Mouse (Mus musculus) myocyte (in vitro differentiated cells): ENCODE results near the gene Rgs3.

ENCODE experiments used
- E2F4 ChIP-seq: IDR thresholded peaks from one replicate; pipeline ENCODE4 v1.6.1; 2011; ENCODE audit warnings: mild to moderate bottlenecking, control low read depth, moderate library complexity; ENCODE audit not compliant: insufficient read depth
- MAX ChIP-seq: IDR thresholded peaks from one replicate; pipeline ENCODE4 v1.6.1; 2011; ENCODE audit warnings: low read depth, mild to moderate bottlenecking, control low read depth
- MYOD1 ChIP-seq, 3 experiments: IDR thresholded peaks; one replicate each; pipeline ENCODE4 v1.6.1; 2011; ENCODE audit warnings: control low read depth in 2 of 3, low read depth in 2 of 3, mild to moderate bottlenecking in 2 of 3, moderate library complexity in 1 of 3; ENCODE audit not compliant: insufficient read length in 2 of 3, control insufficient read depth in 1 of 3
- POLR2A ChIP-seq: IDR thresholded peaks from one replicate; pipeline ENCODE4 v1.6.1; 2011; ENCODE audit warnings: low read depth, mild to moderate bottlenecking, control low read depth, moderate library complexity; ENCODE audit not compliant: insufficient read length
- POLR2AphosphoS2 ChIP-seq: IDR thresholded peaks from one replicate; pipeline ENCODE4 v1.6.1; 2011; ENCODE audit warnings: low read depth, control low read depth; ENCODE audit not compliant: insufficient read length
- SRF ChIP-seq: IDR thresholded peaks from one replicate; pipeline ENCODE4 v1.6.1; 2011; ENCODE audit warnings: low read depth; ENCODE audit not compliant: control insufficient read depth, insufficient read length
- TCF12 ChIP-seq: IDR thresholded peaks from one replicate; pipeline ENCODE4 v1.6.1; 2011; ENCODE audit warnings: mild to moderate bottlenecking, control low read depth; ENCODE audit not compliant: poor library complexity, insufficient read depth, severe bottlenecking
- USF1 ChIP-seq: IDR thresholded peaks from one replicate; pipeline ENCODE4 v1.6.1; 2011; ENCODE audit warnings: low read depth, mild to moderate bottlenecking, control low read depth, moderate library complexity

- no peak for TF ChIP-seq POLR2A
- TF ChIP-seq E2F4, result no peak
- TF ChIP-seq MYOD1 (IDR thresholded peaks at IDR 0.05; ENCODE audit: control insufficient read depth in 1 of 3, insufficient read length in 2 of 3, low read depth in 2 of 3), result no peak
- no peak for TF ChIP-seq USF1
- TF ChIP-seq TCF12, result no peak
- TF ChIP-seq POLR2AphosphoS2, result no peak
- no peak for TF ChIP-seq SRF
- TF ChIP-seq MAX, result no peak
These were observed 69.8 kb downstream of the Rgs3 start for GRCm38 (mm10) chr4:62629461-62629860.
